Mouse (Mus musculus): ENCODE results near the gene Kctd19. TPM values are rescaled to one million over a fixed set of nuclear protein-coding genes. Genes with fewer than 3 reads are reported as not detected.
A peak's percentile ranks its signal among the peaks of the same experiment; 100 is the strongest.

The Kctd19 gene
- polyA plus RNA-seq, 1 experiment from 2014 or later = not detected

GRCm38 (mm10) chr8:105341399-105341798 lies 71.9 kb downstream of the Kctd19 start:
- no peak overlapping the region for H3K9ac ChIP-seq (replicated peaks; ENCODE audit: low read length)
- DNase-seq (peak; percentile 38), ATAC-seq (ENCODE audit: low FRiP score, low TSS enrichment) (no peak)
- no peak overlapping the region for H3K4me3 ChIP-seq (replicated peaks; ENCODE audit: low read depth, low read length)
- 0 out of 2 replicates have a peak, but pooled peaks cover 4% of the 10 kb centered on the region for H3K36me3 ChIP-seq (ENCODE audit: control insufficient read depth, insufficient read depth, low read length)
- H3K27me3 ChIP-seq (ENCODE audit: control insufficient read depth, insufficient read depth, low read length) = no peaks in the 10 kb centered on the region
- H3K4me1 ChIP-seq (ENCODE audit: control insufficient read depth, insufficient read depth, low read length) = 0 out of 2 replicates have a peak, but pooled peaks cover under 1% of the 10 kb centered on the region
- H3K4me2 ChIP-seq (ENCODE audit: low read length) = no peak overlapping the region
- 44% methylated on average over 8 of the region's 8 CpGs for WGBS
- no peaks in the 10 kb centered on the region for H3K9me3 ChIP-seq (ENCODE audit: control insufficient read depth, low read length)
- no peak overlapping the region for H3K27ac ChIP-seq (replicated peaks; ENCODE audit: low read depth, low read length)

DNA sequence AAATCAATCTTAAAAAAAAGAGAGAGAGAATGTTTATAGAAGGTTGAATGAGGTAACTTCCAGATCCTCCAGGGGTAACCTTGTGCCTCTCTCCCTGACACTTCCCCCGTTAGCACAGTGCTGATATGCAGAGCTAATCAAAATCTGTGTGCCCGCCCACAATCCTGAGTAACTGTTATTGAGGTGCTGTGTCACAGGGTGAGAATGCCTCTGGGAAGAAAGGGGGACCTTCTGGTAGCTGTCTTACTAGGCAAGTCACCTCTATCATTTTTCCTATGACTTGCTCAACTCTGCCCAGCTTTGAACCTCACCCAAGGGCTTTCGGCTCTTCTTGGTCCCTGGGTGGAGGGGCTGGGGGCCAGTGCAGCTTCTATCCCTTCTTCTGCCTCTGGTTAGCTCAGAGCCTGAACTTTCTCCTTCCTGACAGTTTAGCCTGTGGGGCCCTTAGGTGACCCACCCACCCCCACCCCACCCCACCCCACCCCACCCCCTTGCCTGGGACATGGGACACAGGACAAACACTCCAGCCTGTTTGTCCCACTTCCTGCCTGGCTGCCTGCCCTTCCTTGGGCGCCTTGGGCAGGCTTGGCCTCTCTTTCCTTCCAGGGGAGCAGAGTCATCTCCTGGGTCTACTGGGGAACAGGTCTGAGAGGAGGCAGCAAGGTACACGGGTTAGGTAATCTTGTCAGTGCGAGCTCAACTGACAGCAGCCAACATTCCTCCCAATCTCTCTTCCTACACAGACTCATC lies 73.2 kb downstream of the Kctd19 start:
- Histone ChIP-seq H3K4me2 (ENCODE audit: low read length) (no peak overlapping the region), H3K27ac (replicated peaks; ENCODE audit: low read depth, low read length) (no peak overlapping the region), H3K9ac (replicated peaks; ENCODE audit: low read length) (no peak overlapping the region), H3K9me3 (ENCODE audit: control insufficient read depth, low read length) (no peaks in the 10 kb centered on the region), H3K27me3 (ENCODE audit: control insufficient read depth, insufficient read depth, low read length) (no peaks in the 10 kb centered on the region), H3K4me3 (replicated peaks; ENCODE audit: low read depth, low read length) (no peak overlapping the region), H3K36me3 (ENCODE audit: control insufficient read depth, insufficient read depth, low read length) (0 out of 2 replicates have a peak, but pooled peaks cover 4% of the 10 kb centered on the region), H3K4me1 (ENCODE audit: control insufficient read depth, insufficient read depth, low read length) (no peaks in the 10 kb centered on the region)
- DNase-seq (no peak), ATAC-seq (ENCODE audit: low FRiP score, low TSS enrichment) (no peak)
- 87% methylated on average over 6 of the region's 6 CpGs for WGBS

DNA sequence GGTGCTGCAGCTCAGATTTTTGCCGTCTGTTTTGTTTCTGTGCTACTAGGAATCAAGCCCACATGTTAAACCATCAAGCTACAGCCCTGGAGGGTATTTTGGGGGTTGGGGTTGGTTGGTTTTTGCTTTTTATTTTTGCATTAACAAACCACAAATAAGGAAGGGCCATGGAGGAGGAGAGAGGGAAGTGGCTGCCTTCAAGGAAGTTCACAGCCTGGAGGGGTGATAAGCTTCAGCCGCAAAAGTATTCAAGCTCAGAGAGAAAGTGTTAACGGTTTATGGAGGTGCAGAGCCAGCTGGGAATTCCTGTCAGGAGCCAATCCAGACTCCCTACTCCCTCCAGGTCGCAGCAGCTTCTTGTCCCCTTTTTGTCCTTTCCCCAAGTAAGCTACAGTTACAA lies 74.3 kb downstream of the Kctd19 start:
- no peaks in the 10 kb centered on the region for H3K9me3 ChIP-seq (ENCODE audit: control insufficient read depth, low read length)
- no peaks in the 10 kb centered on the region for H3K27me3 ChIP-seq (ENCODE audit: control insufficient read depth, insufficient read depth, low read length)
- no peaks in the 10 kb centered on the region for H3K4me1 ChIP-seq (ENCODE audit: control insufficient read depth, insufficient read depth, low read length)
- ATAC-seq (ENCODE audit: low FRiP score, low TSS enrichment) (no peak), DNase-seq (no peak)
- H3K9ac ChIP-seq (replicated peaks; ENCODE audit: low read length) = no peak overlapping the region
- no peak overlapping the region for H3K27ac ChIP-seq (replicated peaks; ENCODE audit: low read depth, low read length)
- H3K36me3 ChIP-seq (ENCODE audit: control insufficient read depth, insufficient read depth, low read length) = peaks cover 12% of the 10 kb centered on the region; the same call in 1 of the 2 replicates
- WGBS = 72% methylated on average over 4 of the region's 4 CpGs
- H3K4me3 ChIP-seq (replicated peaks; ENCODE audit: low read depth, low read length) = no peak overlapping the region
- no peak overlapping the region for H3K4me2 ChIP-seq (ENCODE audit: low read length)

GRCm38 (mm10) chr8:105336373-105337130 lies 76.8 kb downstream of the Kctd19 start:
- 45% methylated on average over 32 of the region's 32 CpGs for WGBS
- no peaks in the 10 kb centered on the region for H3K9me3 ChIP-seq (ENCODE audit: control insufficient read depth, low read length)
- no peaks in the 10 kb centered on the region for H3K27me3 ChIP-seq (ENCODE audit: control insufficient read depth, insufficient read depth, low read length)
- H3K9ac ChIP-seq (replicated peaks; ENCODE audit: low read length) = no peak overlapping the region
- no peak overlapping the region for H3K4me3 ChIP-seq (replicated peaks; ENCODE audit: low read depth, low read length)
- H3K4me1 ChIP-seq (ENCODE audit: control insufficient read depth, insufficient read depth, low read length) = no peaks in the 10 kb centered on the region
- H3K27ac ChIP-seq (replicated peaks; ENCODE audit: low read depth, low read length) = no peak overlapping the region
- peak overlapping the region; percentile 12; the same call in 1 of the 2 replicates for H3K4me2 ChIP-seq (ENCODE audit: low read length)
- DNase-seq = peak; percentile 17
- H3K36me3 ChIP-seq (ENCODE audit: control insufficient read depth, insufficient read depth, low read length) = peaks cover 17% of the 10 kb centered on the region
- ATAC-seq (ENCODE audit: low FRiP score, low TSS enrichment) = peak; percentile 22; the same call in 1 of the 2 replicates

Other genes with a start within 250 kb of the Kctd19 start
- 25.7 and 34.7 TPM in 2 replicates for gene Cbfb, start 242.8 kb downstream of the Kctd19 start, polyA plus RNA-seq (2014; fragmentation: Nextera tagmentation; extraction: Ambion mirVana)
- gene D230025D16Rik, start 188.4 kb downstream of the Kctd19 start, polyA plus RNA-seq (2014; fragmentation: Nextera tagmentation; extraction: Ambion mirVana) = 38.7 and 39.9 TPM in 2 replicates
- gene B3gnt9, start 158.3 kb downstream of the Kctd19 start, polyA plus RNA-seq (2014; fragmentation: Nextera tagmentation; extraction: Ambion mirVana) = 3.2 and 5.6 TPM in 2 replicates
- gene Tradd, start 148.9 kb downstream of the Kctd19 start, polyA plus RNA-seq (2014; fragmentation: Nextera tagmentation; extraction: Ambion mirVana) = 13.5 and 15.0 TPM in 2 replicates
- 0.72 and 0.96 TPM in 2 replicates for gene Fbxl8, start 148.9 kb downstream of the Kctd19 start, polyA plus RNA-seq (2014; fragmentation: Nextera tagmentation; extraction: Ambion mirVana)
- gene Hsf4, start 143.7 kb downstream of the Kctd19 start, polyA plus RNA-seq (2014; fragmentation: Nextera tagmentation; extraction: Ambion mirVana) = 0.14 and 0.35 TPM in 2 replicates
- 3.0 and 4.2 TPM in 2 replicates for gene Nol3, start 137.4 kb downstream of the Kctd19 start, polyA plus RNA-seq (2014; fragmentation: Nextera tagmentation; extraction: Ambion mirVana)
- 65.7 and 98.8 TPM in 2 replicates for gene 4931428F04Rik, start 123.6 kb downstream of the Kctd19 start, polyA plus RNA-seq (2014; fragmentation: Nextera tagmentation; extraction: Ambion mirVana)
- gene Exoc3l, start 117.4 kb downstream of the Kctd19 start, polyA plus RNA-seq (2014; fragmentation: Nextera tagmentation; extraction: Ambion mirVana) = 8.6 and 13.1 TPM in 2 replicates
- gene E2f4, start 115.8 kb downstream of the Kctd19 start, polyA plus RNA-seq (2014; fragmentation: Nextera tagmentation; extraction: Ambion mirVana) = 43.9 and 51.7 TPM in 2 replicates
- 0.55 and 1.1 TPM in 2 replicates for gene Elmo3, start 107.9 kb downstream of the Kctd19 start, polyA plus RNA-seq (2014; fragmentation: Nextera tagmentation; extraction: Ambion mirVana)
- gene Lrrc29, start 87.2 kb downstream of the Kctd19 start, polyA plus RNA-seq (2014; fragmentation: Nextera tagmentation; extraction: Ambion mirVana) = 0.72 and 0.86 TPM in 2 replicates
- 122 and 149 TPM in 2 replicates for gene Tmem208, start 87.1 kb downstream of the Kctd19 start, polyA plus RNA-seq (2014; fragmentation: Nextera tagmentation; extraction: Ambion mirVana)
- 0.59 and 0.84 TPM in 2 replicates for gene Fhod1, start 65.5 kb downstream of the Kctd19 start, polyA plus RNA-seq (2014; fragmentation: Nextera tagmentation; extraction: Ambion mirVana)
- gene Slc9a5, start 64.7 kb downstream of the Kctd19 start, polyA plus RNA-seq (2014; fragmentation: Nextera tagmentation; extraction: Ambion mirVana) = 8.3 and 10.2 TPM in 2 replicates
- gene Plekhg4, start 40.2 kb downstream of the Kctd19 start, polyA plus RNA-seq (2014; fragmentation: Nextera tagmentation; extraction: Ambion mirVana) = 1.4 and 3.0 TPM in 2 replicates
- 1.5 and 1.7 TPM in 2 replicates for gene Lrrc36, start 69 bp upstream of the Kctd19 start, polyA plus RNA-seq (2014; fragmentation: Nextera tagmentation; extraction: Ambion mirVana)
- 91.3 and 108 TPM in 2 replicates for gene Tppp3, start 58.0 kb upstream of the Kctd19 start, polyA plus RNA-seq (2014; fragmentation: Nextera tagmentation; extraction: Ambion mirVana)
- gene Zdhhc1, start 83.4 kb upstream of the Kctd19 start, polyA plus RNA-seq (2014; fragmentation: Nextera tagmentation; extraction: Ambion mirVana) = 25.2 and 26.4 TPM in 2 replicates
- gene Hsd11b2, start 105.3 kb upstream of the Kctd19 start, polyA plus RNA-seq (2014; fragmentation: Nextera tagmentation; extraction: Ambion mirVana) = 5.9 and 9.7 TPM in 2 replicates
- 227 and 250 TPM in 2 replicates for gene Atp6v0d1, start 152.5 kb upstream of the Kctd19 start, polyA plus RNA-seq (2014; fragmentation: Nextera tagmentation; extraction: Ambion mirVana)
- gene Ripor1, start 191.8 kb upstream of the Kctd19 start, polyA plus RNA-seq (2014; fragmentation: Nextera tagmentation; extraction: Ambion mirVana) = 23.8 and 26.2 TPM in 2 replicates
- gene Ctcf, start 223.1 kb upstream of the Kctd19 start, polyA plus RNA-seq (2014; fragmentation: Nextera tagmentation; extraction: Ambion mirVana) = 75.7 and 96.9 TPM in 2 replicates
- 0.82 and 1.1 TPM in 2 replicates for gene Agrp, start 223.9 kb upstream of the Kctd19 start, polyA plus RNA-seq (2014; fragmentation: Nextera tagmentation; extraction: Ambion mirVana)